Mouse (Mus musculus) CD4-positive, CD25-positive, alpha-beta regulatory T cell, adult 9 weeks (primary cell): ENCODE results near the gene Olfr1419. TPM values are rescaled to one million over a fixed set of nuclear protein-coding genes. Genes with fewer than 3 reads are reported as not detected.

Experiments used
- polyA plus RNA-seq: library from polyadenylated mRNA; unstranded; fragments of 100-300 nt; shearing (Covaris generic); gene quantifications from one replicate; pipeline ENCODE4 v1.2.1, GENCODE M21; 2017

Olfr1419 gene
- polyA plus RNA-seq = not detected

GRCm38 (mm10) chr19:11875006-11875405 is at the start of gene Olfr1419:
Gene Olfr1419, minus strand, starts transcription at chr19:11875106.

DNA sequence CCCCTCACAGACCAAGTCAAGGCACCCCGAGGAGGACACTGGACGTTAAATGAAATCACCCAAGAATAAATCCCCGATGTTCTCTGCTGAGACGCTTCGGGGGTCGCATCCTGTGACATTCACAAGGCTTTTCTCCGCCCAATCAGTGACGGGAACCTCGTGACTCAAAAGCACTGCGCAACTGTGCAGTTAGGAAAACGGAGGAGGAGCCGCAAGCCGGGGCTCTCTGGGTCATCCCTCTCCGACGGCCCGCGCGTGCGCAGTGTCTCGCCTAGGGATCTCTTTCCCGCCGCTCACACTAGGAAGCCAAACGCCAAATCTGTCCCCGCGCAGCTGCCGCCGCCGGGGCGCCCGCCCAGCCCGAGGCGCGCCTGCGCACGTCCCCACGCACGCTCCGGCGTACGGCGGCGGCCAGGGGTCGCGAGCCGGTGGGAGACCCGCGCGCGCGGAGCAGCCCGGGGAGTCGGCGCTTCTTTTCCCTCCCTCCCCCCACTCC is 37.2 kb upstream of the Olfr1419 start, which contains the start of gene Patl1:
Gene Patl1, plus strand, starts transcription at position 363 of the 496 bp plus-strand sequence.

GRCm38 (mm10) chr19:11886265-11886664 is 11.4 kb upstream of the Olfr1419 start, which contains the start of gene Olfr1420:
Gene Olfr1420, plus strand, starts transcription at chr19:11886565.

DNA sequence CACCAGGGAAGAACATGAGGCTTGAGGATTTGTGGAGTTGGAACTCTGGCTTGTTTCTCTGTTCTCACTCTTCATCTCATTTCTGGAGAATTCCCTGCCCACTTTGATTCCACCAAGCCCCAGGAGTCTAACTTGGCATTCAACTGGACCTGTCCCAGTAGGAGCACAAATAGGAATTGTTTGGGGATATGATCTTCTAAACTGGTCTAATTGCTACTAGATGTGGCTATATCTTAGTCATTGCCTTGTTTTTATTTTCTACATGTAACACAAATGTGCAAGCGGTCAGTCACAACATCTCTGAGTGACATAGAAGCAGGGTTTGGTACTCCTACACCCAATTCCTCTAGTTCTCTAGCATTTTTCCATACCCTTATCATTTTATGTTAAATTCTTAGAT is 13.9 kb downstream of the Olfr1419 start, which contains the start of gene Olfr1418:
Gene Olfr1418, minus strand, starts transcription at position 101 of the 400 bp plus-strand sequence.

GRCm38 (mm10) chr19:11839119-11839518 is 35.8 kb downstream of the Olfr1419 start, which contains the start of gene Olfr1417:
Gene Olfr1417, minus strand, starts transcription at chr19:11839219.

GRCm38 (mm10) chr19:11819143-11819700 is 55.7 kb downstream of the Olfr1419 start, which contains the start of gene Stx3:
Gene Stx3, minus strand, starts transcription at chr19:11819403.

Other genes with a start within 250 kb of the Olfr1419 start
- not detected for gene Ms4a3, start 234.3 kb downstream of the Olfr1419 start, polyA plus RNA-seq
- not detected for gene Oosp2, start 214.5 kb downstream of the Olfr1419 start, polyA plus RNA-seq
- 0.53 TPM for gene Oosp1, start 184.0 kb downstream of the Olfr1419 start, polyA plus RNA-seq
- gene Oosp3, start 178.1 kb downstream of the Olfr1419 start, polyA plus RNA-seq = not detected
- not detected for gene Gif, start 127.6 kb downstream of the Olfr1419 start, polyA plus RNA-seq
- 50.3 TPM for gene Mrpl16, start 104.7 kb downstream of the Olfr1419 start, polyA plus RNA-seq
- gene Stx3, start 55.7 kb downstream of the Olfr1419 start, polyA plus RNA-seq = 2.5 TPM
- not detected for gene Olfr1417, start 35.9 kb downstream of the Olfr1419 start, polyA plus RNA-seq
- not detected for gene Olfr1418, start 14.0 kb downstream of the Olfr1419 start, polyA plus RNA-seq
- gene Olfr1420, start 11.5 kb upstream of the Olfr1419 start, polyA plus RNA-seq = not detected
- gene Patl1, start 37.3 kb upstream of the Olfr1419 start, polyA plus RNA-seq = 19.9 TPM
- 3.4 TPM for gene Osbp, start 90.8 kb upstream of the Olfr1419 start, polyA plus RNA-seq
- gene Olfr1423, start 166.2 kb upstream of the Olfr1419 start, polyA plus RNA-seq = not detected
- not detected for gene Olfr1424, start 187.6 kb upstream of the Olfr1419 start, polyA plus RNA-seq
- not detected for gene Olfr1425, start 202.6 kb upstream of the Olfr1419 start, polyA plus RNA-seq
- gene Olfr1426, start 216.9 kb upstream of the Olfr1419 start, polyA plus RNA-seq = not detected
- not detected for gene Olfr1427, start 228.2 kb upstream of the Olfr1419 start, polyA plus RNA-seq
- not detected for gene Olfr1428, start 240.8 kb upstream of the Olfr1419 start, polyA plus RNA-seq
- not detected for gene Olfr76, start 248.1 kb upstream of the Olfr1419 start, polyA plus RNA-seq